Mouse (Mus musculus) cortical plate, adult 2 months (tissue): ENCODE data around the gene Mgl2. TPM values are rescaled to one million over a fixed set of nuclear protein-coding genes. Genes with fewer than 3 reads are reported as not detected.

Source experiments
- H3K27ac ChIP-seq: fragments of 200-500 bp; 2 replicates; pipeline ENCODE4 v1.5.1; 2012; ENCODE audit warnings: low read length, control low read depth, inconsistent platforms; ENCODE audit not compliant: insufficient read depth
- H3K4me1 ChIP-seq: fragments of 200-500 bp; 2 replicates; pipeline ENCODE4 v1.6.1; 2011; ENCODE audit warnings: low read length; ENCODE audit not compliant: control insufficient read depth, insufficient read depth
- H3K4me3 ChIP-seq: fragments of 200-500 bp; 2 replicates; pipeline ENCODE4 v1.5.1; 2011; ENCODE audit warnings: mild to moderate bottlenecking, low read length, control low read depth; ENCODE audit not compliant: insufficient read depth
- CTCF ChIP-seq: fragments of 200-500 bp; IDR thresholded peaks from 2 replicates; pipeline ENCODE4 v1.5.1; 2011; ENCODE audit warnings: mild to moderate bottlenecking, control low read depth, low read length; ENCODE audit not compliant: insufficient read depth; ENCODE audit errors: extremely low read depth
- POLR2A ChIP-seq: fragments of 200-500 bp; IDR thresholded peaks from 2 replicates; pipeline ENCODE4 v1.6.1; 2011; ENCODE audit warnings: mild to moderate bottlenecking, low read length, control low read depth; ENCODE audit not compliant: insufficient read depth; ENCODE audit errors: extremely low read depth
- polyA plus RNA-seq: library from polyadenylated mRNA; depleted of rRNA; stranded (reverse); fragments of >200 nt; gene quantifications from 2 replicates; pipeline ENCODE4 v1.2.3, GENCODE M21; 2012; rRNA removed

The Mgl2 gene
- 0.63 and 0.95 TPM in 2 replicates for polyA plus RNA-seq

- TF ChIP-seq POLR2A (no peak), CTCF (no peak)
- Histone ChIP-seq H3K27ac (no peak within 1 kb of the TSS), H3K4me1 (no peaks in the 10 kb centered on the region), H3K4me3 (no peak within 1 kb of the TSS)
Measured at GRCm38 (mm10) chr11:70129926-70130379, at the start of gene Mgl2. Gene Mgl2, plus strand, starts transcription at chr11:70130329.

GRCm38 (mm10) chr11:70080803-70081590, 49.1 kb upstream of the Mgl2 start:
- no peak for TF ChIP-seq CTCF
- no peak for TF ChIP-seq POLR2A
- Histone ChIP-seq H3K4me3 (no peak overlapping the region), H3K4me1 (no peaks in the 10 kb centered on the region), H3K27ac (no peak overlapping the region)

GRCm38 (mm10) chr11:70084563-70084962, 45.6 kb upstream of the Mgl2 start:
- TF ChIP-seq CTCF, result no peak
- no peak overlapping the region for H3K27ac ChIP-seq
- no peak overlapping the region for H3K4me3 ChIP-seq
- H3K4me1 ChIP-seq, result no peaks in the 10 kb centered on the region

GRCm38 (mm10) chr11:70091986-70092783, 37.9 kb upstream of the Mgl2 start, which contains the start of gene Asgr2:
Gene Asgr2, plus strand, starts transcription at chr11:70092644.
- H3K4me3 ChIP-seq, result no peak within 1 kb of the TSS
- TF ChIP-seq POLR2A (no peak), CTCF (no peak)
- H3K27ac ChIP-seq, result no peak within 1 kb of the TSS

GRCm38 (mm10) chr11:70097396-70097795, 32.7 kb upstream of the Mgl2 start:
- no peak for TF ChIP-seq CTCF
- TF ChIP-seq POLR2A, result no peak
- Histone ChIP-seq H3K27ac (no peak overlapping the region), H3K4me3 (no peak overlapping the region), H3K4me1 (no peaks in the 10 kb centered on the region)

More at GRCm38 (mm10) chr11:70091986-70092783, 37.9 kb upstream of the Mgl2 start, which contains the start of gene Asgr2:
- no peaks in the 10 kb centered on the region for H3K4me1 ChIP-seq

GRCm38 (mm10) chr11:70099102-70099501, 31.0 kb upstream of the Mgl2 start:
- Histone ChIP-seq H3K4me1 (no peaks in the 10 kb centered on the region), H3K4me3 (no peak overlapping the region), H3K27ac (no peak overlapping the region)
- TF ChIP-seq POLR2A (no peak), CTCF (no peak)

GRCm38 (mm10) chr11:70099809-70100208, 30.3 kb upstream of the Mgl2 start:
- H3K4me3 ChIP-seq, result no peak overlapping the region
- TF ChIP-seq POLR2A (no peak), CTCF (no peak)
- H3K27ac ChIP-seq, result no peak overlapping the region
- H3K4me1 ChIP-seq, result no peaks in the 10 kb centered on the region

- no peaks in the 10 kb centered on the region for H3K4me1 ChIP-seq
- TF ChIP-seq POLR2A, result no peak
- TF ChIP-seq CTCF, result no peak
- H3K27ac ChIP-seq, result no peak overlapping the region
- H3K4me3 ChIP-seq, result no peak overlapping the region
Measured at GRCm38 (mm10) chr11:70103701-70104315, 26.3 kb upstream of the Mgl2 start.

GRCm38 (mm10) chr11:70107085-70107484, 23.0 kb upstream of the Mgl2 start:
- Histone ChIP-seq H3K4me3 (no peak overlapping the region), H3K4me1 (no peaks in the 10 kb centered on the region), H3K27ac (no peak overlapping the region)
- TF ChIP-seq CTCF, result no peak
- no peak for TF ChIP-seq POLR2A

GRCm38 (mm10) chr11:70110146-70110545, 20.0 kb upstream of the Mgl2 start:
- H3K4me3 ChIP-seq, result no peak overlapping the region
- H3K4me1 ChIP-seq, result no peaks in the 10 kb centered on the region
- TF ChIP-seq CTCF, result peak; percentile 40; the same call in 1 of the 2 replicates
- TF ChIP-seq POLR2A, result no peak
- no peak overlapping the region for H3K27ac ChIP-seq

GRCm38 (mm10) chr11:70114562-70114961, 15.6 kb upstream of the Mgl2 start:
- no peak for TF ChIP-seq POLR2A
- TF ChIP-seq CTCF, result no peak
- H3K4me1 ChIP-seq, result no peaks in the 10 kb centered on the region
- no peak overlapping the region for H3K27ac ChIP-seq
- no peak overlapping the region for H3K4me3 ChIP-seq
